Mouse (Mus musculus) MEL-GATA-1-ER (cell line): Measurements from ENCODE around the gene Gm45208.
"Not testable (repeated sequence)": the region's sequence is repeated elsewhere in the genome, so short reads cannot be mapped to it uniquely, and the experiment has no call there.

Source experiments
- DNase-seq: peaks from one replicate; pipeline ENCODE4 v3.0.0-alpha.2; 2012; ENCODE audit warnings: low read depth; ENCODE audit errors: extremely low read depth

The Gm45208 gene

GRCm38 (mm10) chrX:7727176-7727575 is 5.1 kb downstream of the Gm45208 start:
- no peak for DNase-seq

GRCm38 (mm10) chrX:7728215-7728921 is 6.3 kb downstream of the Gm45208 start, which contains the start of gene Praf2:
Praf2 (plus strand) TSS chrX:7728439.
- peak; percentile 97 for DNase-seq

DNA sequence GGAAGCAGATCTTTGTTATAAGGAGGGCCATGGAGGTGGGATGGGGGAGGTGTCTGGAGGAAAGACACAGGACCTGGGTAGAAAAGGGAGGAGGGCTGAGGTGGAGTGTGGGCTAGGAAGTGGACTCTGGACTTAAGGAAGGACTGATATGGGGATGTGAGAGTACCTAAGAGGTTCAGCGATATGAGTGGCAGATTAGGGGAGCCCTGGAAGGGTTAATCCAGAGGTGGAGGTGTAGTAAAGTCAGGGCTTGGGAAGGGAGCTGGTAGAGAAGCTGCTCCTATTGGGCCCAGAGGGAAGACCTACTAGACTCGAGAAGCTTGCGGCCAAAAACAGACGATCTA is 6.8 kb downstream of the Gm45208 start:
- DNase-seq, result no peak

DNA sequence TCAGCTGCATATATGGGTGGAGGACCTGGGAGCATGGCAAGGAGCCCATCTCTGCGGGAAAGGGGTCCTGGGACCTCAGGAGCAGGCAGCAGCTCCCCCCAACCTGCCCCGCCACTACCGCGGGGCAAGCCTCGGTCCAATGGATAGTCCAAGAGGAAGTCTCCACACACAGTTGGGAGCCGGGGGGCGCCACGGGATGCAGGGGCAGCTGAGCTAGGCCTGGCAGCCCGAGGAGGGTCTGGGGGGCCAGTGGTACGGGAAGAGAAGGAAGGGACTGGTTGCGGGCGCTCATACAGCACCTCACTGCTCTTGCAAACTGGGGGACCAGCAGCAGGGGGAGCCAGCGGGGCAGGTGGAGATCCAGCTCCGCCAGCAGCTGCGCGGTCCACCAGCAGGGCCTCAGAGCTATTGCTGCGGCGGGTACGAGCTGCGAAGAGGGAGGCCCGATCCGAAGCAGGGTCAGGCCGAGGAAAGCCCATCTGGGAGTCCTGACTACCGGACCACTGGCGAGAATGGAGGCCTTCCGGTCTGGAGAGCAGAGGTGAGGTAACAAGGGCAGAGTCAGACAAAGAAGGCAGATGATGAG is 11.6 kb downstream of the Gm45208 start:
- DNase-seq, result peak; percentile 51

- no peak for DNase-seq
Measured at GRCm38 (mm10) chrX:7739336-7740081, 17.5 kb downstream of the Gm45208 start.

DNA sequence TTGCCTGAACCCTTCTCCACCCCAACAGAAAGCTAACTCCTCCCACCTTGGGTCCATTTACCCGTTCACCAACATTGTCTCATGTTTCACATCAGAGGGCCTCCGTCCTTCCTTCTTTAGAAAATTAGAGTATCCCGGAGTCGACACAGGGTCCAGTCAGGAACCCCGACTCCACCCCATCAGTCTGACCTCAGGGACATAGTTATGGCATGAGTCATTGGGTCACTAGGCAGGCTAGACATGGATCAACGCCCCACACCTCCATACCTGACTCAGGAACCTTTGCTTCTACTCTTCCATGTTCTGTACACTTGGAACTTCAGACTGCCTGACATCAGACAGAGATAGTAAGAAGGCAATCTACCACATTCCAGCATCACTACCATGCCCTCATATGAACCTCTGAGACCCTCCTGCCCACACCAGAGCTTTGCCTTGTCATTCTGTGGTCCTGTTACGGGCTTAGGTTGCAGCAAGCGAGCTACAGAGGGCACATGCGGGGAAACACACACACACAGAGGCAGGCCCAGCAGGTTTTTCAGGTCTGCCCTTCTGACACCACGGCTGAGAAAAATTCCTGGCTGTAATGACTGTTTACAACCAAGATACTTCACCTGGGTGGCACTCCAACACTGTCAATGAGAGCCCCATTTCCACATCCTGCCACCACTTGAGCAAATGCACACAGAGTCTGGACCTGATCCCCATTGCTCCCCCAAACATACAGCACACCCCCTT is 18.2 kb downstream of the Gm45208 start:
- no peak for DNase-seq

DNA sequence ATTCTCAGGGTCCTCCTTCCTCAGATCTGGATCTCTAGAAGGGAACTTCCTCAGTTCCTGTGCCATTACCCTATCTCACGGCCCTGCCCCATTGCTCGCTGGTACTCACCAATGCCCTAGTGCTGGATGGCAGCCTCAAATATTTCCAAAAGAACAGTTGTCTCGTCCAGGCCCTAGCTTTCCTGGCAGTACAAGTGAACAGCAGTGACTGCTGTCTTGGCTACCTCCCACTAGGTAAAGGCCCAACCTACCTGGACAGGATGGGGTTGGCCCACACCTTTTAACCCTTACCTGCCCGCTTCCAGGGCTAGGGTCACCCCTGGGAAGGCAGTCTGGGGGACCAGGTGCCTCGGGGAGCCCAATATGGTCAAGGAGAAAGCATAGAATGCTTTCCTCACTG is 19.1 kb downstream of the Gm45208 start:
- no peak for DNase-seq

GRCm38 (mm10) chrX:7743470-7743869 is 21.4 kb downstream of the Gm45208 start:
- DNase-seq, result no peak

DNA sequence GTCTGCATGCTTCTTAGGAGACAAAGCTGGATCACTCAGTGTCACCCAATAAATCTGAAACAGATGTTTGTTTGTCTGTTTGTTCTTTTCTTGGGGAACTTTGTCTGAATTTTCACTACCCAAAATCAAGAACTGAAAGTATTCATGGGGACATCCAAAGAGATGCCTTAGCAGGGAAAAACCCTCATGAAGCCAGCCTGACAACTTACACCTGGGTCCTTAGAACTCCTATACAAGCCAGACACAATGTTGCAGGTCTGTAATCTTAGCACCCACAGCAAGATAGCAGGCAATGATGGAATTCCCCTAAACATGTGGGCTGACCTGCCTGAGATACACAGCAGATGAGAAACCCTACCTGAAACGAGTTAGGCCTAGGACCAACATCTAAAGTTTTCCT is 22.9 kb downstream of the Gm45208 start:
- no peak for DNase-seq

GRCm38 (mm10) chrX:7745429-7745828 is 23.4 kb downstream of the Gm45208 start:
- no peak for DNase-seq

DNA sequence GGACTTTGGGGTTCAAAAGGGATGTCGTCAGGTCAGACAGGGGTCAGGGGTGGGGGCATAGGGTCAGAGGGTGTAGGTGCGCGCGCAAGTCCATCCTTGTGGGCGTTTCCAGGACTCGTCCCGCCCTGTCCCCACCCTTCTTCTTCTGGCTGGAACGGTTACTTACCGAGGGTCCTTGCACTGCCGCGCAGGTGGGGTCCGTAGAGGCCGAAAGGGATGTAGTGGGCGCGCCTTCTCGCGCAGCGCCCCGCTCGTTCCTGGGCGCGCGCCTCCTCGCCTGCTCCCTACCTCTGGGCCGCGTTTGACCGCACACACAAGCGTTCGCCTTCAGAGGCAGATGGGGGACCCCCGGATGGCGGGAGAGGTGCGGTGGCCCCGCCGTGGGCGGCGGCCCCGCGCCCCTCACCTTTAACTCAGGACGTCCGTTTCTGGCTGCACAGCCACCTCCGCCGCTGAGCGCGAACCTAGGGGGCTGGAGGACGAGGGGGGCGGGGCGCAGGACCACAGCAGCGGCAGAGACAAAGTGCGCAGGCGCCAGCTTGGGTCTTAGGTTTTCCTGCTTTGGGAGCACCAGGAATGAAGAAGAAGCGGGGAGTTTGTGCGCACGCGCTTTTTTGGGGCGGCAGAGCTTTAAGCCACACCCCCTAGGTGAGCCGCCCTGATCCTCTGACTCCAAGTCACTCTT is 28.5 kb downstream of the Gm45208 start, which contains the start of gene Ccdc120:
Ccdc120 (minus strand) TSS at position 474 of the 685 bp plus-strand sequence.
- no peak for DNase-seq

DNA sequence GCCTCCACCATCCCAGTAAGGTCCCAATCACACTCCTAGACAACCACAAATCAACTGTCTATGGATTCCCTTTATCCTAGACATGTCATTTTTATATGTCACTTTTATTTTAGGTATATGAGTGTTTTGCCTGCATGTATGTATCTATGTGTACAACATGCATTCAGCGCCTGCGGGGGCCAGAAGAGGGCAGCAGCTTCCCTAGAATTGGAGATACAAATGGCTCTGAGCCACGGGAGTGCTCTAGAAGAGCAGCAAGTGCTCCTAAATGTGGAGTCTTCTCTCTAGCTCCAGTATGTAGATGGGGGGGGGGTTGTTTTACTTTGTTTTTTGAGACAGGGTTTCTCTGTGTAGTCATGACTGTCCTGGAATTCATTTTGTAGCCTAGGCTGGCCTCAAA is 31.6 kb downstream of the Gm45208 start:
- DNase-seq, result not testable (repeated sequence)

DNA sequence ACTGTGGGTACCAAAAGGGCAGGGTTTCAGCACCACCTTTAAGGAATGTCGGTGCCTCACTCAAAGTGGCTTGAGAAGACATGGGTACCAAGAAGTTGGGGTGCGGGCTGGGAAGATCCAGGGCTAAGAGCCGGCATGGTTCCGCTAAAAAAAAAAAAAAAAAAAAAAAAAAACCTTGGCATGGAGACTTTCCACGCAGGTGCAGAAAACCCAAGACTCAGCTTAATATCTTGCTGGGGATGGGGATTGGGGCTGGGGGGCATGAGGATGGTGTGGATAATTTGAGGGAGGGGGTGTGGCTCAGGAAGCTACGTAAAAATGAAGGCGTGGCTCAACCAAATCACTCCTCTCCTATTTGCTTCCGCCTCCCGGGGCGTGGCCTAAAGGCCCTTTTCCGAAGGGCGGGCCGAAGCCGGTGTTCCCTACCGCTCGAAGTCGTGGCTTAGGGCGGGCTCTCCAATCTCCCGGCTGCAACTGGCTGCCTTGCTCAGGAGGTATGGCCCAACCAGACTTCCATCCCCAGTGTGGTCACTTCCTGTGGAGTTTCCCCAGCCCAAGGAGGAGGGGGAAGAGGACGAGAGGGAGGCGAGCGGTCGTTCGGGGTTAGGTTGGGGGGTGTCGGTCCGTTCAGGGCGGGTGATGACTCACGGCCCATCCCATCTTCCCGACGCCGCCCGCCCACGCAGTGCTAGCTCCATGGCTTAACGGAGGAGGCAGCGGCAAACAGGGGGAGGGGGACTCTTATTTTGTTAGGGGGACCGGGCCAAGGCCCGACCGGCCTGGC is 40.3 kb downstream of the Gm45208 start, which contains the start of gene Tfe3:
Tfe3 (plus strand) TSS at position 424 of the 784 bp plus-strand sequence.
- DNase-seq, result peak; percentile 96

DNA sequence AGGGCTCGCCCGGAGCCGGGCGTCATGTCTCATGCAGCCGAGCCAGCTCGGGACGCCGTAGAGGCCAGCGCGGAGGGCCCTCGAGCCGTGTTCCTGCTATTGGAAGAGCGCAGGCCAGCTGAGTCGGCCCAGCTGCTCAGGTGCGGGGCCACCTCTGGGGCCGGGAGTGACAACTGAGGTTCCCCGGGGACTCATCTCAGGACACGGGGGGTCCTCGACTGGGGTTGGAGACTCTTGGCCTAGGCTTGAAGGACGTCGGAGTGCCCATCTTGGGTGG is 40.8 kb downstream of the Gm45208 start:
- no peak for DNase-seq

DNA sequence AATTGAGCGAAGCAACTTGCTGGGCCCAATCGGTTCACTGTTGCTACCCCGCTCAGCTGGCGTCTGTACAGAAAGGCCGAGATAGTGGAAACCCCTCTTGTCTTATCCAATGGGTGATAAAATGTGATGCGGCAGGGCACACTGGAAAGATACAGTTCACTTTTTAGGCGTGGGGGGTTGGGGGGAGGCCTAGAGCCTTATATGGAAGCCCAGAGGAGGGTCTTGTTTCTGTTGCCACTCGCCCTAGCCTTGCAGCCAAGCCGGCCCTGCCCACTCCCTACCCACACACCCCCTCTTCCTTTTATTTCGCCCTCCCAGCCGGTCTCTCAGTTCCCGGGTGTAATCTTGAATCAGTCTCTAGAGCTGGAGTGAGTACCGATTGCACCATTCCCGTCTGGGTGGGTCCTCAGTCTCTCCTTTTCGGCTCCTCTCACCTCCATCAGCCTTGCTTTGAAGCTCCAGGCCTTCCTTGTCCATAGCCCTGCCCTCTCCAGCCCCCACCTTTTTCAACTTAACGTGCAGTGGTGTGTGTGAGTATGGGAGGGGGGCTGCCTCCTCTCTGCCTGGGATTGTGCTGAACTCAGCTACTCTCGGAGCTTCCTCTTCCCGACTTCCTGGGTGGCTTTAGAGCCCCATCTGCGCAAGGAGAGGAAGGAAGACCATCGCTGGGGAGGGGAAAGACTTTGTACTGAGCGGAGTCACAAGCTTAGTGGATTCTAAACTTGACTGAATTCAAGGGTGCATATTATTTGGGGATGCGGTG is 41.8 kb downstream of the Gm45208 start:
- DNase-seq, result peak; percentile 74

- DNase-seq, result no peak
Measured at GRCm38 (mm10) chrX:7764657-7765280, 42.7 kb downstream of the Gm45208 start.

- no peak for DNase-seq
Measured at GRCm38 (mm10) chrX:7765281-7765670, 43.2 kb downstream of the Gm45208 start.

DNA sequence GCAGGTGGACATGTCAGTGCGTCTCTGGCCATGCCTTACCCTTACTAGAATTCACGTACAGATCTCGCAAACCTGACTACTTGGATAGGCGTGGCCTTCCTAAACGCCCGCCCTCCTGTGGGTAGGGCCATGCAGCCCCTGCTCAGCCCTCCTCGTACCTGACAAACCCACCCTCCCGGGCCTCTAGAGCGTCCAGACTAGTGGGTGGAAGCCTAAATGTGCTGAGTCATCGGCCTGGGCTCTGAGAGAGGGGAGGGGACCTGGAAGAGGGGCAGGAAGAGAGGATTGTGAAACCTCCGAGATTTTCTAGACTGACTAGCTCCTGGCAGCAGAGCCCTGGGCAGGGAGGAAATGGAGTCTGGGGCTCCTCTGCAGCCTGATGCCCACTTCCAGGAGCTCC is 43.7 kb downstream of the Gm45208 start:
- DNase-seq, result no peak

DNA sequence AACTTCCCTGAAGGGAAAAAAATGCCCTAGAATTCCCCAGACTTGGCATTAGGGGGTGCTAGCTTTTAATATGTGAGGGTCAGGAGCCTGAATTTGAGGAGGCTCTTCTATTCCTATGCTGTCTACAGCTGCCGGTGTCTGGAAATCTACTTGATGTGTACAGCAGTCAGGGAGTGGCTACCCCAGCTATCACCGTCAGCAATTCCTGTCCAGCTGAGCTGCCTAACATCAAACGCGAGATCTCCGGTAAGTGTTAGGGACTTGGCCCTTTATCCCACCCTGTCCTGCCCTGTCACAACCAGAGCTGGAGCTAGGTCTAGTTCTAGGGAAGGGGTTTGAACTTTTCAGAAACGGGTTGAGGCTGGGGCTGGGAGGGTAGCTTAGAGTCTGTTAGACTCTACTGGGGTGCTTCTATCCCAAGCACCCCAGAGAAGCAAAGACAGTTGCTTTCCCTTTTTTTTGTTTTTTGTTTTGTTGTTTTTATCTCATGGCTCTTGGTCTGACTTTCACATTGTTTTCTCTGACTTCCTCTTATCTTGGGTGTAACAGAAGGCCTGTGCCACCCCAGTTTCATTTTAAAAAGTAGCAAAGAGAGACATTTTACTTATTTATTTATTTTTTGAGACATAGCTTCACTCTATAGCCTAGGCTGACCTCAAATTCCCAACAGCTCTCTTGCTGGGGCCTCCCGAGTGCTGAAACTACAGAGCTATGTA is 47.4 kb downstream of the Gm45208 start:
- DNase-seq, result no peak
